Mouse (Mus musculus): ENCODE data around the gene Bank1. TPM values are rescaled to one million over a fixed set of nuclear protein-coding genes. Genes with fewer than 3 reads are reported as not detected.
"Not testable (repeated sequence)": the region's sequence is repeated elsewhere in the genome, so short reads cannot be mapped to it uniquely, and the experiment has no call there.

Gene Bank1
- 1 to 10 TPM in 3 of 4 experiments, under 1 TPM in 1; 0.93 to 2.7 (median 1.3) TPM for total RNA-seq (2022)

GRCm38 (mm10) chr3:136325783-136326182 is at the start of gene Bank1:
TSS of gene Bank1 (minus strand) at chr3:136326066.
- DNase-seq (ENCODE audit: low spot score in 2 of 2): no peak

GRCm38 (mm10) chr3:136369916-136370315 is 44.0 kb upstream of the Bank1 start:
- peak in 1 of 2 experiments; percentile 23 for DNase-seq (ENCODE audit: low spot score in 2 of 2)

- peak in 1 of 2 experiments; percentile 18 for DNase-seq (ENCODE audit: low spot score in 2 of 2)
These were observed 43.6 kb upstream of the Bank1 start for GRCm38 (mm10) chr3:136369466-136369865.

- DNase-seq (ENCODE audit: low spot score in 2 of 2): no peak
These were observed 42.7 kb upstream of the Bank1 start for GRCm38 (mm10) chr3:136368505-136368999.

GRCm38 (mm10) chr3:136349690-136350089 is 23.8 kb upstream of the Bank1 start:
- no peak for DNase-seq (ENCODE audit: low spot score in 2 of 2)

- no peak for DNase-seq (ENCODE audit: low spot score in 2 of 2)
These were observed 22.7 kb upstream of the Bank1 start for GRCm38 (mm10) chr3:136348611-136349010.

GRCm38 (mm10) chr3:136347277-136347676 is 21.4 kb upstream of the Bank1 start:
- DNase-seq (ENCODE audit: low spot score in 2 of 2): no peak

- no peak for DNase-seq (ENCODE audit: low spot score in 2 of 2)
These were observed 16.0 kb upstream of the Bank1 start for GRCm38 (mm10) chr3:136341911-136342310.

GRCm38 (mm10) chr3:136339896-136340295 is 14.0 kb upstream of the Bank1 start:
- no peak for DNase-seq (ENCODE audit: low spot score in 2 of 2)

- DNase-seq (ENCODE audit: low spot score in 2 of 2): no peak
These were observed 5.3 kb upstream of the Bank1 start for GRCm38 (mm10) chr3:136331135-136331534.

GRCm38 (mm10) chr3:136330043-136330442 is 4.2 kb upstream of the Bank1 start:
- no peak for DNase-seq (ENCODE audit: low spot score in 2 of 2)

GRCm38 (mm10) chr3:136329133-136329532 is 3.3 kb upstream of the Bank1 start:
- DNase-seq (ENCODE audit: low spot score in 2 of 2): no peak

GRCm38 (mm10) chr3:136324716-136325115 is 1.1 kb downstream of the Bank1 start:
- not testable (repeated sequence) for DNase-seq (ENCODE audit: low spot score in 2 of 2)

- DNase-seq (ENCODE audit: low spot score in 2 of 2): no peak
These were observed 3.9 kb downstream of the Bank1 start for GRCm38 (mm10) chr3:136321936-136322335.

- DNase-seq (ENCODE audit: low spot score in 2 of 2): no peak
These were observed 17.4 kb downstream of the Bank1 start for GRCm38 (mm10) chr3:136308487-136308886.

- no peak for DNase-seq (ENCODE audit: low spot score in 2 of 2)
These were observed 19.2 kb downstream of the Bank1 start for GRCm38 (mm10) chr3:136306564-136307158.

- DNase-seq (ENCODE audit: low spot score in 2 of 2): no peak
These were observed 23.3 kb downstream of the Bank1 start for GRCm38 (mm10) chr3:136302541-136302940.

- DNase-seq (ENCODE audit: low spot score in 2 of 2): not testable (repeated sequence)
These were observed 25.1 kb downstream of the Bank1 start for GRCm38 (mm10) chr3:136300810-136301209.

GRCm38 (mm10) chr3:136297355-136297754 is 28.5 kb downstream of the Bank1 start:
- DNase-seq (ENCODE audit: low spot score in 2 of 2): no peak

- no peak for DNase-seq (ENCODE audit: low spot score in 2 of 2)
These were observed 30.6 kb downstream of the Bank1 start for GRCm38 (mm10) chr3:136295250-136295649.

GRCm38 (mm10) chr3:136287883-136288282 is 38.0 kb downstream of the Bank1 start:
- DNase-seq (ENCODE audit: low spot score in 2 of 2): no peak

- DNase-seq (ENCODE audit: low spot score in 2 of 2): no peak
These were observed 60.8 kb downstream of the Bank1 start for GRCm38 (mm10) chr3:136264969-136265595.

GRCm38 (mm10) chr3:136257761-136258160 is 68.1 kb downstream of the Bank1 start:
- no peak for DNase-seq (ENCODE audit: low spot score in 2 of 2)

All from left cerebral cortex, adult 8-10 months (tissue).